Mouse (Mus musculus) liver, embryonic 16.5 days (tissue): ENCODE measurements around the gene Habp4. TPM values are rescaled to one million over a fixed set of nuclear protein-coding genes. Genes with fewer than 3 reads are reported as not detected.

Experiments
- ATAC-seq: fragments of 200-750 bp; cut with Nextera tagmentation; 2 replicates; pipeline ENCODE4 v1.8.0; 2017; ENCODE audit warnings: low read depth, mild to moderate bottlenecking, moderate number of reproducible peaks, moderate library complexity
- H3K27ac ChIP-seq: fragments of 300-500 bp; sonication (generic); 2 replicates; pipeline ENCODE4 v1.5.1; 2014; ENCODE audit warnings: mild to moderate bottlenecking, low read length
- H3K27me3 ChIP-seq: fragments of 300-500 bp; sonication (generic); 2 replicates; pipeline ENCODE4 v1.6.1; 2014; ENCODE audit warnings: low read depth, low read length, mixed read lengths; ENCODE audit not compliant: control insufficient read depth, insufficient read depth
- H3K36me3 ChIP-seq: fragments of 300-500 bp; sonication (generic); 2 replicates; pipeline ENCODE4 v1.6.1; 2014; ENCODE audit warnings: mild to moderate bottlenecking; ENCODE audit not compliant: control insufficient read depth, insufficient read depth
- H3K4me1 ChIP-seq: fragments of 300-500 bp; sonication (generic); 2 replicates; pipeline ENCODE4 v1.6.1; 2014; ENCODE audit warnings: low read depth, low read length, mixed read lengths; ENCODE audit not compliant: control insufficient read depth
- H3K4me2 ChIP-seq: fragments of 300-500 bp; sonication (generic); 2 replicates; pipeline ENCODE4 v1.6.1; 2014; ENCODE audit warnings: low read depth, low read length, mixed read lengths
- H3K4me3 ChIP-seq: fragments of 300-500 bp; sonication (generic); 2 replicates; pipeline ENCODE4 v1.5.1; 2014; ENCODE audit warnings: low read depth, mild to moderate bottlenecking, low read length
- H3K9ac ChIP-seq: fragments of 300-500 bp; sonication (generic); 2 replicates; pipeline ENCODE4 v1.6.1; 2014; ENCODE audit warnings: low read depth, low read length
- H3K9me3 ChIP-seq: fragments of 300-500 bp; sonication (generic); replicated peaks from 2 replicates; pipeline ENCODE4 v1.6.1; 2016; ENCODE audit warnings: low read length; ENCODE audit not compliant: control insufficient read depth
- WGBS: fragments of 180-500 bp; shearing (Covaris S2); extraction: QIAGEN DNeasy Blood & Tissue Kit; methylation state at CpG from one replicate; pipeline ENCODE4 v1.1.7; 2014; ENCODE audit not compliant: insufficient replicate concordance; 5-methylcytosine and 5-hydroxymethylcytosine counted together
- polyA plus RNA-seq: library from polyadenylated mRNA; unstranded; fragments of >200 nt; fragmentation: Nextera tagmentation; extraction: Ambion mirVana; gene quantifications from 2 replicates; pipeline ENCODE4 v1.2.1, GENCODE M21; 2015

The Habp4 gene
- polyA plus RNA-seq = 8.4 and 10.3 TPM in 2 replicates

- H3K4me3 ChIP-seq = peak within 1 kb of the TSS; percentile 69
- ATAC-seq = peak; percentile 99
Observed at GRCm38 (mm10) chr13:64161548-64161915, at the start of gene Habp4. Gene Habp4, plus strand, starts transcription at chr13:64161824.

GRCm38 (mm10) chr13:64117442-64117841 is 44.2 kb upstream of the Habp4 start:
- Histone ChIP-seq H3K27ac (no peak overlapping the region), H3K4me1 (no peaks in the 10 kb centered on the region), H3K9ac (no peak overlapping the region), H3K9me3 (no peaks in the 10 kb centered on the region), H3K27me3 (no peaks in the 10 kb centered on the region), H3K36me3 (no peaks in the 10 kb centered on the region), H3K4me3 (no peak overlapping the region), H3K4me2 (no peak overlapping the region)
- no peak for ATAC-seq
- 30% methylated on average over 2 of the region's 2 CpGs for WGBS

More at GRCm38 (mm10) chr13:64161548-64161915, at the start of gene Habp4:
- peaks cover 9% of the 10 kb centered on the region for H3K27me3 ChIP-seq
- peaks cover 13% of the 10 kb centered on the region for H3K4me1 ChIP-seq
- H3K36me3 ChIP-seq = no peaks in the 10 kb centered on the region
- H3K27ac ChIP-seq = peak within 1 kb of the TSS; percentile 72
- peak within 1 kb of the TSS; percentile 79 for H3K9ac ChIP-seq
- WGBS = under 1% methylated on average over 31 of the region's 31 CpGs
- H3K9me3 ChIP-seq = no peaks in the 10 kb centered on the region
- peak within 1 kb of the TSS; percentile 99 for H3K4me2 ChIP-seq

- no peaks in the 10 kb centered on the region for H3K9me3 ChIP-seq
- no peak overlapping the region for H3K4me2 ChIP-seq
- no peaks in the 10 kb centered on the region for H3K36me3 ChIP-seq
- no peaks in the 10 kb centered on the region for H3K4me1 ChIP-seq
- H3K9ac ChIP-seq = no peak overlapping the region
- no peak for ATAC-seq
- WGBS = 26% methylated on average over 4 of the region's 4 CpGs
- no peaks in the 10 kb centered on the region for H3K27me3 ChIP-seq
- no peak overlapping the region for H3K4me3 ChIP-seq
- no peak overlapping the region for H3K27ac ChIP-seq
Observed at GRCm38 (mm10) chr13:64120760-64121159, 40.9 kb upstream of the Habp4 start.

- ATAC-seq = peak; percentile 48; the same call in 1 of the 2 replicates
Observed at GRCm38 (mm10) chr13:64123491-64124188, 38.0 kb upstream of the Habp4 start.

GRCm38 (mm10) chr13:64124886-64125285 is 36.7 kb upstream of the Habp4 start:
- no peak overlapping the region for H3K4me3 ChIP-seq
- no peak for ATAC-seq
- H3K27me3 ChIP-seq = no peaks in the 10 kb centered on the region
- H3K4me1 ChIP-seq = peaks cover 4% of the 10 kb centered on the region
- no peaks in the 10 kb centered on the region for H3K9me3 ChIP-seq
- 87% methylated on average over 6 of the region's 6 CpGs for WGBS
- H3K27ac ChIP-seq = no peak overlapping the region
- H3K9ac ChIP-seq = no peak overlapping the region
- H3K4me2 ChIP-seq = no peak overlapping the region
- no peaks in the 10 kb centered on the region for H3K36me3 ChIP-seq

More at GRCm38 (mm10) chr13:64123491-64124188, 38.0 kb upstream of the Habp4 start:
- no peak overlapping the region for H3K4me2 ChIP-seq
- H3K4me1 ChIP-seq = no peaks in the 10 kb centered on the region; the same call in 1 of the 2 replicates
- H3K9ac ChIP-seq = no peak overlapping the region
- H3K36me3 ChIP-seq = no peaks in the 10 kb centered on the region
- H3K9me3 ChIP-seq = no peaks in the 10 kb centered on the region
- no peaks in the 10 kb centered on the region for H3K27me3 ChIP-seq
- peak overlapping the region; percentile 34 for H3K27ac ChIP-seq
- H3K4me3 ChIP-seq = no peak overlapping the region
- WGBS = 42% methylated on average over 6 of the region's 6 CpGs

- 46% methylated on average over 4 of the region's 4 CpGs for WGBS
- no peak overlapping the region for H3K4me3 ChIP-seq
- no peak overlapping the region for H3K4me2 ChIP-seq
- no peaks in the 10 kb centered on the region for H3K36me3 ChIP-seq
- H3K9me3 ChIP-seq = no peaks in the 10 kb centered on the region
- no peak overlapping the region for H3K27ac ChIP-seq
- H3K4me1 ChIP-seq = peaks cover 7% of the 10 kb centered on the region
- no peak for ATAC-seq
- no peaks in the 10 kb centered on the region for H3K27me3 ChIP-seq
- no peak overlapping the region for H3K9ac ChIP-seq
Observed at GRCm38 (mm10) chr13:64126316-64126715, 35.3 kb upstream of the Habp4 start.

GRCm38 (mm10) chr13:64128858-64129615 is 32.6 kb upstream of the Habp4 start, which contains the start of gene Slc35d2:
Gene Slc35d2, minus strand, starts transcription at chr13:64129368.
- peaks cover 11% of the 10 kb centered on the region for H3K36me3 ChIP-seq

GRCm38 (mm10) chr13:64129616-64130375 is 31.8 kb upstream of the Habp4 start:
- peak overlapping the region; percentile 67 for H3K4me2 ChIP-seq
- peak; percentile 74 for ATAC-seq
- peaks cover 19% of the 10 kb centered on the region for H3K36me3 ChIP-seq
- H3K9ac ChIP-seq = peak overlapping the region; percentile 68
- H3K9me3 ChIP-seq = no peaks in the 10 kb centered on the region
- 42% methylated on average over 15 of the region's 15 CpGs for WGBS
- H3K27ac ChIP-seq = peak overlapping the region; percentile 46
- no peaks in the 10 kb centered on the region for H3K27me3 ChIP-seq
- H3K4me3 ChIP-seq = peak overlapping the region; percentile 66
- peaks cover 7% of the 10 kb centered on the region for H3K4me1 ChIP-seq

More at GRCm38 (mm10) chr13:64128858-64129615, 32.6 kb upstream of the Habp4 start, which contains the start of gene Slc35d2:
- H3K9ac ChIP-seq = peak within 1 kb of the TSS; percentile 68
- H3K27me3 ChIP-seq = no peaks in the 10 kb centered on the region
- 7% methylated on average over 42 of the region's 44 CpGs for WGBS
- H3K4me2 ChIP-seq = peak within 1 kb of the TSS; percentile 67
- peaks cover 7% of the 10 kb centered on the region for H3K4me1 ChIP-seq
- H3K9me3 ChIP-seq = no peaks in the 10 kb centered on the region
- peak within 1 kb of the TSS; percentile 66 for H3K4me3 ChIP-seq
- H3K27ac ChIP-seq = peak within 1 kb of the TSS; percentile 46
- peak; percentile 86 for ATAC-seq
